Mouse (Mus musculus): ENCODE measurements at regions not wholly inside any gene's neighbourhood (a gene's known extent, or its start where the extent isn't known, plus 50 kb on each side); places are given as distances from the start of the nearest gene placed in this dataset.

DNA sequence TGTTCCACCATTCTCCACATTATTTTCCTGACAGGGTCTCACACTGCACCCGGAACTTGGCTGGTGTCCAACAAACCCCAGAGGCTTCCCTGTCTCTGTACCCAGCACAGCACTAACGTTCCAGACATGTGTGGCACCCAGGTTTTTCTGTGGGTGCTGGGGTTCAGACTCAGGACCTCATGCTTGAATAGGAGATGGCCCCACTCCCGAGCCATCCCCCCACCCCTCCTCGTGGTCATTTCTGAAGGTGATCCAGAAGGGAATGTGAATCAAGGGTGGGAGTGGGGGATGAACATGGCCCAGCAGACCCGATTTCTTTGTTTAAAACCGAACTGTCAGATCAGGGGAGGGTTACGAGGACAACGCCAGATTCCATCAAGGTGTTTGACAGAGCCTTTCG lies 245.6 kb downstream of the Tbc1d1 start:
- WGBS: 86% methylated on average over 9 of the region's 9 CpGs

DNA sequence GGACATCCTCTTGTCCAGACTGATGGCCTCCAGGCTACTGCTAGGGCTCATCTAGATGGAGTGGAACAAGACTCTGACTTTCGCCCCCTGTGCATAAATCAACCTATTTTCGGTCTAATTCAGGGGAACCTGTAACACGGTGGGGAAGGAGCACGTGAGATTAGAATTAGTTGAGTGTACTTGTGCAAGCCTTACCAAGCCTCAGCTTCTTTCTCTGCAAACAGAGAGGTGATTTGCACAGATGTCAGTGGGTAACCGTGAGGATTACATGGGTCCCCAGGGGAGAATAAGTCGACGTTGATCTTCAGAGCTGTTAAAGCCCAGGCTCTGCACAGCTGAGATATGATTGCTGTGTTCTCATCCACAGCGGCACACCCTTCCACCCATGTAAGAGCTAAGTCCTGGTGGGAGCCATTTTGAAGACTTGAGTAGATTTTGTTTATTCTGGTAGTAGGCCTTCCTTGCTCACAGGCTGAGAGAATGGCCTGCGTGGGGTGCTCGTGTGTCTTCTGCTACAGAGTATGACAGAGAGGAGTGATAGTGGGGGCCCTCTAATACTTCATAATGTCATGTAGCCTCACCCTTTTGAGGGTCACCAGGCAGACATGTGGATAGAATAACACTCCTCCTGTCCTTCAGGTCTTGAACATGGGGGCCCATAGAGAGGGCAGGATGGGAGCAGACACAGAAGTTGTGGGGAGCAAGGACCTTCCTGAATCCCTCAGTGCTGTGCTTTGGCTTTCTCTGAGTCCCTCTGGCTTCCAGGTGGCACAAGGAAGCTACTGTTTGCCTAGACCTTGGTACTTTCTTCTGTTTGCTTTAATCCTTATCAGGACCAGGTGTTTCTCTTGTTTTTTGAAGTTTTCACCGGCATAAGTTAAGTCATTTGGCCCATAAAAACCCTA lies 247.2 kb downstream of the Tbc1d1 start:
- H3K9me3 ChIP-seq (ENCODE audit: control insufficient read depth, low read length): no peaks in the 10 kb centered on the region
- H3K4me1 ChIP-seq (replicated peaks; ENCODE audit: control insufficient read depth, insufficient read depth, low read length): no peaks in the 10 kb centered on the region
- no peak for DNase-seq (ENCODE audit: low spot score)
- H3K27ac ChIP-seq (ENCODE audit: low read depth, low read length): no peak overlapping the region
- H3K36me3 ChIP-seq (ENCODE audit: control insufficient read depth, insufficient read depth, low read length): no peaks in the 10 kb centered on the region
- H3K4me2 ChIP-seq (ENCODE audit: low read depth, low read length, severe bottlenecking): no peak overlapping the region
- H3K4me3 ChIP-seq (ENCODE audit: low read depth, low read length): no peak overlapping the region
- no peaks in the 10 kb centered on the region for H3K27me3 ChIP-seq (ENCODE audit: control insufficient read depth, insufficient read depth, low read length)
- no peak for ATAC-seq (replicated peaks; ENCODE audit: low FRiP score)
- no peak overlapping the region for H3K9ac ChIP-seq (ENCODE audit: low read length)
- WGBS: 91% methylated on average over 11 of the region's 11 CpGs

More for the DNA sequence above, 245.6 kb downstream of the Tbc1d1 start:
- DNase-seq (ENCODE audit: low spot score) (no peak), ATAC-seq (replicated peaks; ENCODE audit: low FRiP score) (no peak)
- Histone ChIP-seq H3K27ac (ENCODE audit: low read depth, low read length) (no peak overlapping the region), H3K4me1 (replicated peaks; ENCODE audit: control insufficient read depth, insufficient read depth, low read length) (no peaks in the 10 kb centered on the region), H3K9ac (ENCODE audit: low read length) (no peak overlapping the region), H3K36me3 (ENCODE audit: control insufficient read depth, insufficient read depth, low read length) (no peaks in the 10 kb centered on the region), H3K27me3 (ENCODE audit: control insufficient read depth, insufficient read depth, low read length) (no peaks in the 10 kb centered on the region), H3K9me3 (ENCODE audit: control insufficient read depth, low read length) (no peaks in the 10 kb centered on the region), H3K4me3 (ENCODE audit: low read depth, low read length) (no peak overlapping the region), H3K4me2 (ENCODE audit: low read depth, low read length, severe bottlenecking) (no peak overlapping the region)

DNA sequence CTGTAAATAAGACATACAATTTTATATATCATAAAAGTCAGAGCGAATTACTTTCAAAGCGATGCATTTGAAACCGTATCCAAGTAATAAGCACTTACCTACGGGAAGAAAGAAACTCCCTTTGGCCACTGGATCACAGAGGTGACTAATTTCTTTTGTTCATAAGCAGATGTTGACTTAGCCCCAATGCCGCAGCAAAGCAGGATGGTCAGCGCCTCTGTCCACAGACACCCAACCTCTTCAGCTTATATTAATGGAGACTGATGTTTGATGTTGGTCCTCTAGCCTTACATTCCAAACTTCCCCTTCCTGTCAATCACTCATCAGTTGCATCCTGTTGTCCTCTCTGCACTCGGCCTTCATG lies 247.9 kb downstream of the Tbc1d1 start:
- no peaks in the 10 kb centered on the region for H3K4me1 ChIP-seq (replicated peaks; ENCODE audit: control insufficient read depth, insufficient read depth, low read length)
- ATAC-seq (replicated peaks; ENCODE audit: low FRiP score): no peak
- no peaks in the 10 kb centered on the region for H3K9me3 ChIP-seq (ENCODE audit: control insufficient read depth, low read length)
- no peak overlapping the region for H3K27ac ChIP-seq (ENCODE audit: low read depth, low read length)
- WGBS: 88% methylated on average over 7 of the region's 7 CpGs
- H3K4me3 ChIP-seq (ENCODE audit: low read depth, low read length): no peak overlapping the region
- no peaks in the 10 kb centered on the region for H3K36me3 ChIP-seq (ENCODE audit: control insufficient read depth, insufficient read depth, low read length)
- no peak for DNase-seq (ENCODE audit: low spot score)
- H3K9ac ChIP-seq (ENCODE audit: low read length): no peak overlapping the region
- no peaks in the 10 kb centered on the region for H3K27me3 ChIP-seq (ENCODE audit: control insufficient read depth, insufficient read depth, low read length)
- H3K4me2 ChIP-seq (ENCODE audit: low read depth, low read length, severe bottlenecking): no peak overlapping the region

- Histone ChIP-seq H3K36me3 (ENCODE audit: control insufficient read depth, insufficient read depth, low read length) (no peaks in the 10 kb centered on the region), H3K4me1 (replicated peaks; ENCODE audit: control insufficient read depth, insufficient read depth, low read length) (no peaks in the 10 kb centered on the region), H3K27me3 (ENCODE audit: control insufficient read depth, insufficient read depth, low read length) (no peaks in the 10 kb centered on the region), H3K4me2 (ENCODE audit: low read depth, low read length, severe bottlenecking) (no peak overlapping the region), H3K4me3 (ENCODE audit: low read depth, low read length) (no peak overlapping the region), H3K9ac (ENCODE audit: low read length) (no peak overlapping the region), H3K27ac (ENCODE audit: low read depth, low read length) (no peak overlapping the region), H3K9me3 (ENCODE audit: control insufficient read depth, low read length) (no peaks in the 10 kb centered on the region)
- ATAC-seq (replicated peaks; ENCODE audit: low FRiP score) (no peak), DNase-seq (ENCODE audit: low spot score) (no peak)
- WGBS: 98% methylated on average over 5 of the region's 5 CpGs
Observed at GRCm38 (mm10) chr5:64404512-64404911, 248.4 kb downstream of the Tbc1d1 start.

- Histone ChIP-seq H3K36me3 (ENCODE audit: control insufficient read depth, insufficient read depth, low read length) (no peaks in the 10 kb centered on the region), H3K27me3 (ENCODE audit: control insufficient read depth, insufficient read depth, low read length) (no peaks in the 10 kb centered on the region), H3K9ac (ENCODE audit: low read length) (no peak overlapping the region), H3K27ac (ENCODE audit: low read depth, low read length) (no peak overlapping the region), H3K4me3 (ENCODE audit: low read depth, low read length) (no peak overlapping the region), H3K4me2 (ENCODE audit: low read depth, low read length, severe bottlenecking) (no peak overlapping the region), H3K4me1 (replicated peaks; ENCODE audit: control insufficient read depth, insufficient read depth, low read length) (no peaks in the 10 kb centered on the region), H3K9me3 (ENCODE audit: control insufficient read depth, low read length) (no peaks in the 10 kb centered on the region)
- 68% methylated on average over 3 of the region's 3 CpGs for WGBS
- no peak for ATAC-seq (replicated peaks; ENCODE audit: low FRiP score)
- no peak for DNase-seq (ENCODE audit: low spot score)
Observed at GRCm38 (mm10) chr5:64408938-64409337, 252.8 kb downstream of the Tbc1d1 start.

DNA sequence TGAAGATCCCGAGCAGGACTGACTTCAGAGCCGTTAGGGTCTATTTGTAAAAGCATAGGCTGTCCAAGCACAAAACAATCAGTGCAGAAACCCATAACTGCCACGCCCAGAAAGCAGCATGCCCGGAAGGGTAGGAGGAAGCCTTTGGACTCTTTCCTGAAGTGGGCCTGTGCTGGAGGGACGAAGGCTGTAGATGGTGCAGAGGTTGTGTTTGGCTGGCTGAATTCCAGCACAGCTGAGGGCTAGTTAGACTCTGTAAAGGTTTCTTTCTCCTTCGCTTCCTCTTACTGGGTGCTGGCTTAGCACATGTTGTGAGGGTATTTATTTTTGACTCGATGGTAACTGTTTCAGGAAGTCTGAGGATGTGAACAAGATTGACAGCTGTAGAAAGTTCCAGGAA lies 254.5 kb downstream of the Tbc1d1 start:
- Histone ChIP-seq H3K27me3 (ENCODE audit: control insufficient read depth, insufficient read depth, low read length) (no peaks in the 10 kb centered on the region), H3K36me3 (ENCODE audit: control insufficient read depth, insufficient read depth, low read length) (no peaks in the 10 kb centered on the region), H3K4me2 (ENCODE audit: low read depth, low read length, severe bottlenecking) (no peak overlapping the region), H3K4me3 (ENCODE audit: low read depth, low read length) (no peak overlapping the region), H3K4me1 (replicated peaks; ENCODE audit: control insufficient read depth, insufficient read depth, low read length) (no peaks in the 10 kb centered on the region), H3K27ac (ENCODE audit: low read depth, low read length) (no peak overlapping the region), H3K9me3 (ENCODE audit: control insufficient read depth, low read length) (no peaks in the 10 kb centered on the region), H3K9ac (ENCODE audit: low read length) (no peak overlapping the region)
- 77% methylated on average over 7 of the region's 7 CpGs for WGBS
- ATAC-seq (replicated peaks; ENCODE audit: low FRiP score) (no peak), DNase-seq (ENCODE audit: low spot score) (no peak)

DNA sequence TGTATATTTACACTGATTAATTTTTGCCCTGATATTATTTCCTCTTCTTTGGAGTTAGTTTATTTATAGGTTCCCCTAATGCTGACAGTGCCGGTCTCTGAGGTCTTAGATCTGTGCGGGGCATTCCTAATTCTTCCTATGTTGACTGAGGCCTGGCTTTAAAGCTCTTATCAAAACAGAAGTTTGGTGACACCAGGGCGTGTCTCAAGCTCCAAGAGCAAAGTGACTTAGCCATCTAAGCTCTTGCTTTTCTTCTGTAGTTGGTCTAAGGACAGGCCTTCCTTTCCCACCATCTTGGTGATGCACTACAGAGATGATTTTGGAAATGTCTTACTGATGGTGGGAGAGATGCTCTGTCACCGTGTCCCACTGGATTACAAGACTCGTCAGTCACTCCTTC lies 258.4 kb downstream of the Tbc1d1 start:
- Histone ChIP-seq H3K9ac (ENCODE audit: low read length) (no peak overlapping the region), H3K36me3 (ENCODE audit: control insufficient read depth, insufficient read depth, low read length) (no peaks in the 10 kb centered on the region), H3K4me1 (replicated peaks; ENCODE audit: control insufficient read depth, insufficient read depth, low read length) (no peaks in the 10 kb centered on the region), H3K9me3 (ENCODE audit: control insufficient read depth, low read length) (no peaks in the 10 kb centered on the region), H3K4me2 (ENCODE audit: low read depth, low read length, severe bottlenecking) (no peak overlapping the region), H3K4me3 (ENCODE audit: low read depth, low read length) (no peak overlapping the region), H3K27me3 (ENCODE audit: control insufficient read depth, insufficient read depth, low read length) (no peaks in the 10 kb centered on the region), H3K27ac (ENCODE audit: low read depth, low read length) (no peak overlapping the region)
- 88% methylated on average over 5 of the region's 5 CpGs for WGBS
- DNase-seq (ENCODE audit: low spot score): no peak
- no peak for ATAC-seq (replicated peaks; ENCODE audit: low FRiP score)

DNA sequence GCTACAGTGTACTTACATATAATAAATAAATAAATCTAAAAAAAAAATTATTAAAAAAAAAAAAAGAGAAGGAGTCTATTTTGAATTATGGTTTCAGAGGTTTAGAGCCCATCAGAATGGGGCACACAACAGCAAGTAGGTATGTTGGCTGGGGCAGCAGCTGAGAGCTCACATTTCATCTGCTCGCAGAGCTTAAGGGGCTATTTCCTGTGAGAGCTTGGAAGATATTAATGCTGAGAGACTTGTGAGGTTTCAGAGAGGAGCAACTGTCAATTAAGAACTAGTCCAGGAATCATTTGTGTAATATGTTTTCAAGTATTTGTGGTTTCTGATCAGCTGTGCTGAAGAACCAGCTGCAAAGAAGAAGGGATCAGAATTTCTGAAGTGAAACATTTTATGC lies 263.3 kb downstream of the Tbc1d1 start:
- ATAC-seq (replicated peaks; ENCODE audit: low FRiP score) (no peak), DNase-seq (ENCODE audit: low spot score) (no peak)
- H3K9me3 ChIP-seq (ENCODE audit: control insufficient read depth, low read length): no peaks in the 10 kb centered on the region; the same call in 1 of the 2 replicates
- H3K27ac ChIP-seq (ENCODE audit: low read depth, low read length): no peak overlapping the region
- H3K4me2 ChIP-seq (ENCODE audit: low read depth, low read length, severe bottlenecking): no peak overlapping the region
- H3K9ac ChIP-seq (ENCODE audit: low read length): no peak overlapping the region
- H3K4me3 ChIP-seq (ENCODE audit: low read depth, low read length): no peak overlapping the region
- H3K27me3 ChIP-seq (ENCODE audit: control insufficient read depth, insufficient read depth, low read length): no peaks in the 10 kb centered on the region
- 69% methylated on average over 1 of the region's 1 CpGs for WGBS
- no peaks in the 10 kb centered on the region for H3K36me3 ChIP-seq (ENCODE audit: control insufficient read depth, insufficient read depth, low read length)
- peaks cover 5% of the 10 kb centered on the region; the same call in 1 of the 2 replicates for H3K4me1 ChIP-seq (replicated peaks; ENCODE audit: control insufficient read depth, insufficient read depth, low read length)

Data from forebrain, embryonic 11.5 days (tissue).